27 mouse cellular contexts compared by ENCODE assay signal in the genomic region with DNA sequence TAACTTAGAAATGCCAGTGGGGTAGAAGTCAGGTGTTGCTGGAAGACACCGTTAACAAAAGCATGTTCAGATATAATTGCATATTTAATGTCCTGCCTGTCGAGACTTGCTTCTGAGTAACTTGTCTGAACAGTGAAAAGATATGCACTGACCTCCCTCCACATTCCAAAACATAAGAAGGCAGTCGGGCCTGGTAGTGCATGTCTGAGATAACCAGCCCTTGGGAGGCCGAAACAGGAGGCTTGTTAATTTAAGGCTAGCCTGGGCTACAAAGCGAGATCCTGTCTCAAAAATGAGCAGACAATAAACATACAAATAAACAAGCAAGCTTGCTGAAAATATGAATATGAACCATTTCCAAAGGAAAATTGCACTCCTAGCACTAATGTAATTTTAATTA. TPM values are rescaled to one million over a fixed set of nuclear protein-coding genes. Genes with fewer than 3 reads are reported as not detected.
DNase-seq lines count a peak whose midpoint lies in the region; ATAC-seq and TF ChIP-seq lines count a peak whose summit lies in the region.
"Had no signal": no experiment of that assay in that cellular context is flagged by ENCODE, and none has a peak within 500 bp of the region (broad histone marks: within the 10 kb centered on the region; RNA-seq: fewer than 3 reads in every experiment).

No protein-coding gene starts in this region.

- POLR2A ChIA-PET in Patski (lab: Charles Lee) = no interaction called here

- H3K4me1 ChIP-seq in embryonic facial prominence, embryonic 14.5 days (ENCODE audit: control insufficient read depth, insufficient read depth, low read length) = no peaks in the 10 kb centered on the region
- no peaks in the 10 kb centered on the region for H3K4me1 ChIP-seq in embryonic facial prominence, embryonic 10.5 days
- no peaks in the 10 kb centered on the region for H3K4me1 ChIP-seq in kidney, postnatal 0 days (replicated peaks; ENCODE audit: insufficient read depth, low read length)
- H3K4me1 ChIP-seq: embryonic facial prominence, embryonic 15.5 days; forebrain, embryonic 12.5 days; forebrain, embryonic 15.5 days; hindbrain, embryonic 10.5 days; hindbrain, embryonic 13.5 days; intestine, embryonic 15.5 days had no signal

- no peak overlapping the region for H3K27ac ChIP-seq in embryonic facial prominence, embryonic 14.5 days (replicated peaks; ENCODE audit: low read depth, low read length)
- no peak overlapping the region for H3K27ac ChIP-seq in embryonic facial prominence, embryonic 10.5 days (replicated peaks)
- peak overlapping the region; percentile 8; the same call in 1 of the 2 replicates for H3K27ac ChIP-seq in kidney, postnatal 0 days
- H3K27ac ChIP-seq: embryonic facial prominence, embryonic 15.5 days; forebrain, embryonic 12.5 days; forebrain, embryonic 15.5 days; heart, embryonic 10.5 days; hindbrain, embryonic 10.5 days; hindbrain, embryonic 13.5 days; intestine, embryonic 15.5 days had no signal

- H3K9me3 ChIP-seq in embryonic facial prominence, embryonic 14.5 days (ENCODE audit: control insufficient read depth, low read length) = no peaks in the 10 kb centered on the region
- peaks cover 4% of the 10 kb centered on the region; the same call in 1 of the 2 replicates for H3K9me3 ChIP-seq in embryonic facial prominence, embryonic 10.5 days
- no peaks in the 10 kb centered on the region for H3K9me3 ChIP-seq in kidney, postnatal 0 days (replicated peaks; ENCODE audit: low read length)
- H3K9me3 ChIP-seq: embryonic facial prominence, embryonic 15.5 days; forebrain, embryonic 12.5 days; forebrain, embryonic 15.5 days; intestine, embryonic 15.5 days had no signal

- no peak overlapping the region for H3K4me3 ChIP-seq in embryonic facial prominence, embryonic 14.5 days (ENCODE audit: low read depth, low read length)
- H3K4me3 ChIP-seq in embryonic facial prominence, embryonic 10.5 days = no peak overlapping the region
- H3K4me3 ChIP-seq in kidney, postnatal 0 days (replicated peaks; ENCODE audit: low read depth, low read length) = no peak overlapping the region
- H3K4me3 ChIP-seq: embryonic facial prominence, embryonic 15.5 days; erythroblast, embryonic 14.5 days; forebrain, embryonic 12.5 days; forebrain, embryonic 15.5 days; heart, embryonic 10.5 days; hindbrain, embryonic 10.5 days; hindbrain, embryonic 13.5 days; intestine, embryonic 15.5 days had no signal

- H3K9ac ChIP-seq in embryonic facial prominence, embryonic 14.5 days (ENCODE audit: low read depth, low read length) = no peak overlapping the region
- no peak overlapping the region for H3K9ac ChIP-seq in kidney, postnatal 0 days (ENCODE audit: low read depth, low read length)
- H3K9ac ChIP-seq: embryonic facial prominence, embryonic 15.5 days; forebrain, embryonic 12.5 days; forebrain, embryonic 15.5 days; hindbrain, embryonic 13.5 days; intestine, embryonic 15.5 days had no signal

- TF ChIP-seq CTCF in kidney, postnatal 0 days (IDR thresholded peaks at IDR 0.05; ENCODE audit: low read depth) = no peak
- TF ChIP-seq CTCF in Patski (IDR thresholded peaks at IDR 0.05) = no peak

- in situ Hi-C loops in Patski (cut with MboI; ENCODE audit: low pct_unique_long_range_greater_than_20kb) = no loop called here

- CTCF ChIA-PET in Patski (lab: Charles Lee) = interaction anchor here (0.7 to 1.7 kb wide), 5 partner anchors 10 to 55 kb away, joined by 3 to 7 read pairs (median 3); no protein-coding TSS in a partner anchor

- no peak overlapping the region for H3K4me2 ChIP-seq in embryonic facial prominence, embryonic 14.5 days (ENCODE audit: low read depth, low read length)
- no peak overlapping the region for H3K4me2 ChIP-seq in kidney, postnatal 0 days (ENCODE audit: low read length)
- H3K4me2 ChIP-seq: embryonic facial prominence, embryonic 15.5 days; forebrain, embryonic 12.5 days; forebrain, embryonic 15.5 days; hindbrain, embryonic 13.5 days; intestine, embryonic 15.5 days had no signal

- WGBS in embryonic facial prominence, embryonic 14.5 days = 74% methylated on average over 5 of the region's 5 CpGs
- 87% methylated on average over 5 of the region's 5 CpGs for WGBS in embryonic facial prominence, embryonic 10.5 days
- WGBS in kidney, postnatal 0 days = 70% methylated on average over 5 of the region's 5 CpGs

- no peaks in the 10 kb centered on the region for H3K36me3 ChIP-seq in embryonic facial prominence, embryonic 14.5 days (ENCODE audit: control insufficient read depth, insufficient read depth, low read length)
- H3K36me3 ChIP-seq in embryonic facial prominence, embryonic 10.5 days (replicated peaks) = peaks cover 18% of the 10 kb centered on the region
- H3K36me3 ChIP-seq in kidney, postnatal 0 days (ENCODE audit: insufficient read depth, low read length) = peaks cover 3% of the 10 kb centered on the region; the same call in 1 of the 2 replicates
- H3K36me3 ChIP-seq: embryonic facial prominence, embryonic 15.5 days; forebrain, embryonic 12.5 days; forebrain, embryonic 15.5 days; hindbrain, embryonic 13.5 days; intestine, embryonic 15.5 days had no signal

- peak; percentile 41 for DNase-seq in embryonic facial prominence, embryonic 14.5 days (ENCODE audit: low spot score)
- no peak for DNase-seq in embryonic facial prominence, embryonic 10.5 days (ENCODE audit: low spot score)
- no peak for DNase-seq in kidney, postnatal 0 days (ENCODE audit: low spot score)
- no peak for DNase-seq in kidney, postnatal 4 days
- DNase-seq in Patski (ENCODE audit: low read depth, low spot score) = no peak
- DNase-seq in gonadal fat pad, adult 2 months (ENCODE audit: low read depth) = peak; percentile 70
- DNase-seq in left cerebral cortex, adult 9 months (ENCODE audit: low spot score in 2 of 2) = no peak
- DNase-seq in cerebellum, adult 11-12 months = no peak
- DNase-seq: adrenal gland, postnatal 10 days; adrenal gland, postnatal 36 days; cerebellum, adult 11 months; cerebellum, adult 8-10 months; cerebellum, postnatal 10 days; cerebellum, postnatal 36 days; embryo, embryonic 11 days; gastrocnemius, postnatal 10 days; gastrocnemius, postnatal 36 days; heart, adult 18-20 months had no signal

- no peaks in the 10 kb centered on the region for H3K27me3 ChIP-seq in embryonic facial prominence, embryonic 14.5 days (replicated peaks; ENCODE audit: control insufficient read depth, insufficient read depth, low read length)
- H3K27me3 ChIP-seq in embryonic facial prominence, embryonic 10.5 days (replicated peaks; ENCODE audit: low read depth, poor library complexity, severe bottlenecking) = no peaks in the 10 kb centered on the region; the same call in 1 of the 2 replicates
- no peaks in the 10 kb centered on the region for H3K27me3 ChIP-seq in kidney, postnatal 0 days (ENCODE audit: insufficient read depth, low read length)
- no peaks in the 10 kb centered on the region for H3K27me3 ChIP-seq in Patski
- H3K27me3 ChIP-seq: embryonic facial prominence, embryonic 15.5 days; forebrain, embryonic 12.5 days; forebrain, embryonic 15.5 days; hindbrain, embryonic 13.5 days; intestine, embryonic 15.5 days had no signal

- no peak for ATAC-seq in embryonic facial prominence, embryonic 14.5 days (ENCODE audit: low read depth)
- ATAC-seq in kidney, postnatal 0 days (replicated peaks; ENCODE audit: low FRiP score, low read depth) = no peak
- ATAC-seq in Patski = peak; percentile 11
- ATAC-seq: forebrain, embryonic 15.5 days; hindbrain, embryonic 16.5 days; intestine, embryonic 15.5 days had no signal

RNA-seq across cellular contexts. Expression of a gene that starts 46.6 kb away (rescaled TPM):
- 7.1 TPM in 2 replicates for polyA plus RNA-seq in embryonic facial prominence, embryonic 14.5 days (2014; fragmentation: Nextera tagmentation; extraction: Ambion mirVana)
- polyA plus RNA-seq in embryonic facial prominence, embryonic 10.5 days (2016; fragmentation: Nextera tagmentation; extraction: Ambion mirVana) = 7.6 and 9.1 TPM in 2 replicates
- 21.0 and 28.5 TPM in 2 replicates for polyA plus RNA-seq in kidney, postnatal 0 days (2015; fragmentation: Nextera tagmentation; extraction: Ambion mirVana)
- polyA plus RNA-seq in Patski (2021) = 83.4 TPM
- polyA plus RNA-seq in gonadal fat pad, adult 2 months (2012; rRNA removed) = 7.7 and 11.7 TPM in 2 replicates

Comparison
In these comparisons a context has a peak if more than half of its experiments do, and no peak if none do; other contexts are left out.
1. DNase-seq: peak in embryonic facial prominence, embryonic 14.5 days (single experiment) and gonadal fat pad, adult 2 months (single experiment); none in embryonic facial prominence, embryonic 10.5 days (single experiment), kidney, postnatal 0 days (single experiment), kidney, postnatal 4 days (0 of 2), Patski (single experiment), left cerebral cortex, adult 9 months (0 of 2) and cerebellum, adult 11-12 months (single experiment).